Comparison of ENCODE assay signal across 9 mouse cellular contexts in the genomic region with DNA sequence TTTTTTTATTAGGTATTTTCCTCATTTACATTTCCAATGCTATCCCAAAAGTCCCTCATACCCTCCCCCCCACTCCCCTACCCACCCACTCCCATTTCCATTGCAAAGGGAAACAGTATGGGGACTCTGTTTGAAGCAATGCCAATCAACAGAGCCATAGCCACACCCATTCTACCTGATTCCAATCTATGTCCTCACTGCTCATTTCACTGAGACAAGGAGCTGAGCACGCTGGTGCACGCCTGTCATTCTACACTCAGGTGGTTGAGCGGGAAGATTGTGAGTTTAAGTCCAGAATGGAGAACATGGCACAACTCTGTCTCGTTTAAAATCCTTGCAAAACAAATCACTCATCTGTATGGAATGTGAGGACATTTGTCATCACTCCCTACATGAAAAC. TPM values are rescaled to one million over a fixed set of nuclear protein-coding genes. Genes with fewer than 3 reads are reported as not detected.
DNase-seq lines count a peak whose midpoint lies in the region; ATAC-seq lines count a peak whose summit lies in the region.
"Had no signal": no experiment of that assay in that cellular context is flagged by ENCODE, and none has a peak within 500 bp of the region (broad histone marks: within the 10 kb centered on the region; RNA-seq: fewer than 3 reads in every experiment).

No protein-coding gene starts in this region.

- no peak for ATAC-seq in hindbrain, embryonic 11.5 days (ENCODE audit: low FRiP score)
- no peak for ATAC-seq in hindbrain, embryonic 16.5 days
- no peak for ATAC-seq in hindbrain, embryonic 13.5 days (ENCODE audit: low FRiP score)
- peak; percentile 41; the same call in 1 of the 2 replicates for ATAC-seq in liver, embryonic 16.5 days (ENCODE audit: low read depth)

- H3K36me3 ChIP-seq in hindbrain, embryonic 11.5 days (ENCODE audit: control insufficient read depth, insufficient read depth, low read length) = no peaks in the 10 kb centered on the region
- peaks cover 8% of the 10 kb centered on the region for H3K36me3 ChIP-seq in hindbrain, embryonic 16.5 days (ENCODE audit: control insufficient read depth, insufficient read depth, low read length)
- peaks cover 11% of the 10 kb centered on the region for H3K36me3 ChIP-seq in ES-E14 (ENCODE audit: control insufficient read depth, insufficient read depth, low read length, poor library complexity, severe bottlenecking)
- peaks cover 24% of the 10 kb centered on the region for H3K36me3 ChIP-seq in hindbrain, embryonic 13.5 days
- H3K36me3 ChIP-seq in liver, embryonic 16.5 days (ENCODE audit: control insufficient read depth, insufficient read depth) = no peaks in the 10 kb centered on the region; the same call in 1 of the 2 replicates

- H3K27me3 ChIP-seq in hindbrain, embryonic 11.5 days (ENCODE audit: control insufficient read depth, insufficient read depth, low read length) = no peaks in the 10 kb centered on the region
- no peaks in the 10 kb centered on the region for H3K27me3 ChIP-seq in hindbrain, embryonic 16.5 days (replicated peaks; ENCODE audit: control insufficient read depth, insufficient read depth, low read length)
- H3K27me3 ChIP-seq in hindbrain, embryonic 13.5 days = no peaks in the 10 kb centered on the region
- no peaks in the 10 kb centered on the region for H3K27me3 ChIP-seq in liver, embryonic 16.5 days (ENCODE audit: control insufficient read depth, insufficient read depth, low read depth, low read length)
- H3K27me3 ChIP-seq: Patski had no signal

- no peak overlapping the region for H3K27ac ChIP-seq in hindbrain, embryonic 11.5 days (ENCODE audit: low read depth, low read length)
- no peak overlapping the region for H3K27ac ChIP-seq in hindbrain, embryonic 16.5 days (ENCODE audit: low read depth, low read length)
- peak overlapping the region; percentile 30; the same call in 1 of the 2 replicates for H3K27ac ChIP-seq in ES-E14 (ENCODE audit: insufficient read depth, low read depth, low read length, poor library complexity, severe bottlenecking)
- no peak overlapping the region for H3K27ac ChIP-seq in hindbrain, embryonic 13.5 days
- peak overlapping the region; percentile 91; the same call in 1 of the 2 replicates for H3K27ac ChIP-seq in liver, embryonic 16.5 days (ENCODE audit: low read length)

- H3K4me2 ChIP-seq in hindbrain, embryonic 11.5 days (replicated peaks; ENCODE audit: low read depth, low read length) = no peak overlapping the region
- H3K4me2 ChIP-seq in hindbrain, embryonic 16.5 days (ENCODE audit: low read length) = no peak overlapping the region
- peak overlapping the region; percentile 67; the same call in 1 of the 2 replicates for H3K4me2 ChIP-seq in hindbrain, embryonic 13.5 days
- peak overlapping the region; percentile 97 for H3K4me2 ChIP-seq in liver, embryonic 16.5 days (ENCODE audit: low read depth, low read length)

- no peaks in the 10 kb centered on the region for H3K9me3 ChIP-seq in hindbrain, embryonic 11.5 days (ENCODE audit: control insufficient read depth, low read length)
- no peaks in the 10 kb centered on the region for H3K9me3 ChIP-seq in hindbrain, embryonic 16.5 days (ENCODE audit: control insufficient read depth, low read length)
- H3K9me3 ChIP-seq in ES-E14 (ENCODE audit: control insufficient read depth, insufficient read depth, low read depth, low read length) = no peaks in the 10 kb centered on the region
- H3K9me3 ChIP-seq in hindbrain, embryonic 13.5 days = no peaks in the 10 kb centered on the region
- H3K9me3 ChIP-seq in liver, embryonic 16.5 days (replicated peaks; ENCODE audit: control insufficient read depth, low read length) = no peaks in the 10 kb centered on the region

- no peak for DNase-seq in hindbrain, embryonic 11.5 days (ENCODE audit: low spot score)
- DNase-seq in ES-E14 (ENCODE audit: low read depth, low spot score) = no peak
- no peak for DNase-seq in layer of hippocampus, adult 18-20 months (ENCODE audit: low spot score in 2 of 2)
- DNase-seq in layer of hippocampus, postnatal 36 days = no peak
- no peak for DNase-seq in gastrocnemius, postnatal 14 days

- in situ Hi-C loops in ES-E14 (cut with MboI; ENCODE audit: low sequenced_read_pairs in 2 of 2, unreplicated experiment in 2 of 2) = no loop called here

- 67% methylated on average over 4 of the region's 4 CpGs for WGBS in hindbrain, embryonic 11.5 days
- 63% methylated on average over 4 of the region's 4 CpGs for WGBS in hindbrain, embryonic 16.5 days
- 68% methylated on average over 4 of the region's 4 CpGs for WGBS in hindbrain, embryonic 13.5 days
- 30% methylated on average over 4 of the region's 4 CpGs for WGBS in liver, embryonic 16.5 days (ENCODE audit: insufficient replicate concordance)

- intact Hi-C loops in gastrocnemius, postnatal 14 days (cut with DNase I; ENCODE audit: low total_unique reads) = loop anchor here (5.0 kb wide), 1 partner anchor 495 kb away; no protein-coding TSS in a partner anchor

- H3K9ac ChIP-seq in hindbrain, embryonic 11.5 days (ENCODE audit: low read depth, low read length) = no peak overlapping the region
- H3K9ac ChIP-seq in hindbrain, embryonic 16.5 days (ENCODE audit: low read depth, low read length) = no peak overlapping the region
- H3K9ac ChIP-seq in ES-E14 (ENCODE audit: insufficient read depth, low read depth, low read length, poor library complexity, severe bottlenecking) = no peak overlapping the region
- no peak overlapping the region for H3K9ac ChIP-seq in hindbrain, embryonic 13.5 days
- H3K9ac ChIP-seq in liver, embryonic 16.5 days (ENCODE audit: low read depth, low read length) = no peak overlapping the region; the same call in 1 of the 2 replicates

- H3K4me1 ChIP-seq in hindbrain, embryonic 11.5 days (replicated peaks; ENCODE audit: control insufficient read depth, insufficient read depth, low read length) = 0 out of 2 replicates have a peak, but pooled peaks cover 6% of the 10 kb centered on the region
- peaks cover 18% of the 10 kb centered on the region for H3K4me1 ChIP-seq in hindbrain, embryonic 16.5 days (ENCODE audit: control insufficient read depth, insufficient read depth, low read depth, low read length)
- peaks cover 0 to 4% of the 10 kb centered on the region in 2 experiments; a peak in 2 of 4 replicates for H3K4me1 ChIP-seq in ES-E14 (ENCODE audit: control insufficient read depth in 2 of 2, insufficient read depth in 2 of 2, low read length in 2 of 2, poor library complexity in 1 of 2)
- peaks cover 20% of the 10 kb centered on the region for H3K4me1 ChIP-seq in hindbrain, embryonic 13.5 days (replicated peaks)
- peaks cover 19% of the 10 kb centered on the region for H3K4me1 ChIP-seq in liver, embryonic 16.5 days (ENCODE audit: control insufficient read depth, low read depth, low read length)

- H3K4me3 ChIP-seq in hindbrain, embryonic 11.5 days (ENCODE audit: low read depth, low read length) = 0 out of 2 replicates have a peak overlapping the region, but pooled peaks have one; percentile 57
- H3K4me3 ChIP-seq in hindbrain, embryonic 16.5 days (ENCODE audit: low read length) = no peak overlapping the region; the same call in 1 of the 2 replicates
- H3K4me3 ChIP-seq in ES-E14 (ENCODE audit: insufficient read depth in 1 of 2, low read depth in 1 of 2, low read length in 2 of 2, poor library complexity in 1 of 2, severe bottlenecking in 1 of 2) = peak overlapping the region; percentile 20 to 96; a peak in 2 of 4 replicates
- no peak overlapping the region for H3K4me3 ChIP-seq in hindbrain, embryonic 13.5 days
- H3K4me3 ChIP-seq in liver, embryonic 16.5 days (ENCODE audit: low read depth, low read length) = peak overlapping the region; percentile 70

RNA-seq across cellular contexts. Expression of a gene that starts 0.8 kb away (rescaled TPM):
- polyA plus RNA-seq in hindbrain, embryonic 11.5 days (2014; fragmentation: Nextera tagmentation; extraction: Ambion mirVana) = 21.9 and 22.0 TPM in 2 replicates
- 22.5 and 23.3 TPM in 2 replicates for polyA plus RNA-seq in hindbrain, embryonic 16.5 days (2015; fragmentation: Nextera tagmentation; extraction: Ambion mirVana)
- 12.3 and 14.6 TPM in 2 replicates for total RNA-seq in ES-E14 (2012; rRNA removed)
- polyA plus RNA-seq in hindbrain, embryonic 13.5 days (2015; fragmentation: Nextera tagmentation; extraction: Ambion mirVana) = 20.2 and 21.5 TPM in 2 replicates
- polyA plus RNA-seq in liver, embryonic 16.5 days (2015; fragmentation: Nextera tagmentation; extraction: Ambion mirVana) = 7.5 and 7.7 TPM in 2 replicates
- 10 to 100 TPM in 1 of 2 experiments, 1 to 10 TPM in 1; 9.0 to 11.8 TPM for total RNA-seq in layer of hippocampus, adult 18-20 months (2021)
- 1 to 10 TPM; 9.6 to 9.9 TPM for total RNA-seq in layer of hippocampus, postnatal 36 days (2021)
- total RNA-seq in gastrocnemius, postnatal 14 days (2021) = 1 to 10 TPM; 6.9 to 7.2 TPM

RNA-seq across cellular contexts. Expression of a gene that starts 11.1 kb away (rescaled TPM):
- 36.0 and 41.5 TPM in 2 replicates for polyA plus RNA-seq in hindbrain, embryonic 11.5 days (2014; fragmentation: Nextera tagmentation; extraction: Ambion mirVana)
- polyA plus RNA-seq in hindbrain, embryonic 16.5 days (2015; fragmentation: Nextera tagmentation; extraction: Ambion mirVana) = 21.5 and 27.0 TPM in 2 replicates
- total RNA-seq in ES-E14 (2012; rRNA removed) = 49.6 and 67.7 TPM in 2 replicates
- 26.8 and 28.6 TPM in 2 replicates for polyA plus RNA-seq in hindbrain, embryonic 13.5 days (2015; fragmentation: Nextera tagmentation; extraction: Ambion mirVana)
- polyA plus RNA-seq in liver, embryonic 16.5 days (2015; fragmentation: Nextera tagmentation; extraction: Ambion mirVana) = 19.0 and 20.7 TPM in 2 replicates
- 1 to 10 TPM; 4.0 to 5.1 TPM for total RNA-seq in layer of hippocampus, adult 18-20 months (2021)
- 1 to 10 TPM; 4.0 to 5.6 TPM for total RNA-seq in layer of hippocampus, postnatal 36 days (2021)
- 1 to 10 TPM; 8.3 to 8.8 TPM for total RNA-seq in gastrocnemius, postnatal 14 days (2021)

RNA-seq across cellular contexts. Expression of a gene that starts 11.2 kb away (rescaled TPM):
- 35.1 and 37.2 TPM in 2 replicates for polyA plus RNA-seq in hindbrain, embryonic 11.5 days (2014; fragmentation: Nextera tagmentation; extraction: Ambion mirVana)
- polyA plus RNA-seq in hindbrain, embryonic 16.5 days (2015; fragmentation: Nextera tagmentation; extraction: Ambion mirVana) = 32.2 and 32.5 TPM in 2 replicates
- total RNA-seq in ES-E14 (2012; rRNA removed) = 47.2 and 47.3 TPM in 2 replicates
- polyA plus RNA-seq in hindbrain, embryonic 13.5 days (2015; fragmentation: Nextera tagmentation; extraction: Ambion mirVana) = 33.2 and 34.1 TPM in 2 replicates
- polyA plus RNA-seq in liver, embryonic 16.5 days (2015; fragmentation: Nextera tagmentation; extraction: Ambion mirVana) = 18.5 and 19.3 TPM in 2 replicates
- 10 to 100 TPM; 14.1 to 16.9 TPM for total RNA-seq in layer of hippocampus, adult 18-20 months (2021)
- 10 to 100 TPM; 15.2 to 16.3 TPM for total RNA-seq in layer of hippocampus, postnatal 36 days (2021)
- total RNA-seq in gastrocnemius, postnatal 14 days (2021) = 10 to 100 TPM in 1 of 2 experiments, 1 to 10 TPM in 1; 9.5 to 10.2 TPM

RNA-seq across cellular contexts. Expression of a gene that starts 56.5 kb away (rescaled TPM):
- polyA plus RNA-seq in hindbrain, embryonic 11.5 days (2014; fragmentation: Nextera tagmentation; extraction: Ambion mirVana) = 5.4 and 7.4 TPM in 2 replicates
- 42.4 and 43.7 TPM in 2 replicates for polyA plus RNA-seq in hindbrain, embryonic 16.5 days (2015; fragmentation: Nextera tagmentation; extraction: Ambion mirVana)
- 27.9 and 41.4 TPM in 2 replicates for total RNA-seq in ES-E14 (2012; rRNA removed)
- polyA plus RNA-seq in hindbrain, embryonic 13.5 days (2015; fragmentation: Nextera tagmentation; extraction: Ambion mirVana) = 25.7 and 26.3 TPM in 2 replicates
- 10.9 and 11.1 TPM in 2 replicates for polyA plus RNA-seq in liver, embryonic 16.5 days (2015; fragmentation: Nextera tagmentation; extraction: Ambion mirVana)
- 10 to 100 TPM; 11.3 to 12.2 TPM for total RNA-seq in layer of hippocampus, adult 18-20 months (2021)
- 10 to 100 TPM; 11.4 to 11.6 TPM for total RNA-seq in layer of hippocampus, postnatal 36 days (2021)
- 1 to 10 TPM; 9.0 to 9.8 TPM for total RNA-seq in gastrocnemius, postnatal 14 days (2021)

Comparison
In these comparisons a context has a peak if more than half of its experiments do, and no peak if none do; other contexts are left out.
1. H3K4me2 ChIP-seq: peak in hindbrain, embryonic 13.5 days (single experiment) and liver, embryonic 16.5 days (single experiment); none in hindbrain, embryonic 11.5 days (single experiment) and hindbrain, embryonic 16.5 days (single experiment).
2. H3K4me3 ChIP-seq: peak in hindbrain, embryonic 11.5 days (single experiment), ES-E14 (2 of 2) and liver, embryonic 16.5 days (single experiment); none in hindbrain, embryonic 16.5 days (single experiment) and hindbrain, embryonic 13.5 days (single experiment).
3. H3K27ac ChIP-seq: peak in ES-E14 (single experiment) and liver, embryonic 16.5 days (single experiment); none in hindbrain, embryonic 11.5 days (single experiment), hindbrain, embryonic 16.5 days (single experiment) and hindbrain, embryonic 13.5 days (single experiment).